In genomic region chr2:173120117-173120516, GRCm38 (mm10) we compare ENCODE assay signal across 14 mouse cellular contexts. TPM values are rescaled to one million over a fixed set of nuclear protein-coding genes. Genes with fewer than 3 reads are reported as not detected.
"Had no signal": no experiment of that assay in that cellular context is flagged by ENCODE, and none has a peak within 500 bp of the region (broad histone marks: within the 10 kb centered on the region; RNA-seq: fewer than 3 reads in every experiment).

No protein-coding gene starts in this region.

RNA-seq across cellular contexts. Expression of gene Ctcfl, which starts 0.8 kb away (rescaled TPM):
- total RNA-seq: layer of hippocampus, adult 8-10 months; layer of hippocampus, postnatal 14 days; left cerebral cortex, adult 18-20 months; left cerebral cortex, postnatal 10 days; left cerebral cortex, postnatal 4 days had no signal
- polyA plus RNA-seq: large intestine, adult 2 months; midbrain, embryonic 14.5 days; myocyte; neural tube, embryonic 11.5 days; stomach, postnatal 0 days had no signal

RNA-seq across cellular contexts. Expression of gene Pck1, which starts 32.7 kb away (rescaled TPM):
- total RNA-seq: layer of hippocampus, postnatal 14 days; left cerebral cortex, adult 18-20 months; left cerebral cortex, postnatal 10 days; left cerebral cortex, postnatal 4 days had no signal
- polyA plus RNA-seq: limb, embryonic 13.5 days; lung, embryonic 16.5 days; midbrain, embryonic 10.5 days; midbrain, embryonic 14.5 days; myocyte; neural tube, embryonic 11.5 days; neural tube, embryonic 15.5 days had no signal
